Mouse (Mus musculus): ENCODE measurements around the gene Kng1. TPM values are rescaled to one million over a fixed set of nuclear protein-coding genes. Genes with fewer than 3 reads are reported as not detected.

Gene Kng1
- polyA plus RNA-seq, 1 experiment, result not detected

DNA sequence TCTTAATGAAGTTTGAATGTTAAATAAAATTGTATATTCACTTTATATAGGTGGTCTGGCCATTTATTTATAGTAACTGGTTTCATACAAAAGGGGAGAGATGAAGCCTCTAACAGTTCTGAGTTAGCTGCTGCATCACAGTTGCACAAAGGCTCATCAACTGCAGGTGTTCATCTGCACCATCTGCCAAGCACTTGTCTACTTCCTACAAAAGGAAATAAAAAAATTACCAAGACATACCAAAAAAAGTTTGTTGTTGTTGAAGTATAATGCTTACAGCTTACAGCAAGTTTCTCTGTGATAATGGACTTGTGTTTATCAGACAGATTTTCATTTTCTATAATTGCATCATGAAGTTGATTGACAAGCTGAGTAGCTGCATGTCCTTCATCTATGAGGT is 56.2 kb downstream of the Kng1 start:
- Histone ChIP-seq H3K4me1 (ENCODE audit: control insufficient read depth, insufficient read depth, low read length) (no peaks in the 10 kb centered on the region), H3K27ac (ENCODE audit: insufficient read depth, low read length) (no peak overlapping the region), H3K4me3 (ENCODE audit: insufficient read depth, low read length) (no peak overlapping the region)
- no peak for TF ChIP-seq POLR2A (IDR thresholded peaks at IDR 0.05; ENCODE audit: extremely low read depth, insufficient read depth, low read length)
- TF ChIP-seq CTCF (IDR thresholded peaks at IDR 0.05; ENCODE audit: extremely low read depth, insufficient read depth, low read length), result no peak

DNA sequence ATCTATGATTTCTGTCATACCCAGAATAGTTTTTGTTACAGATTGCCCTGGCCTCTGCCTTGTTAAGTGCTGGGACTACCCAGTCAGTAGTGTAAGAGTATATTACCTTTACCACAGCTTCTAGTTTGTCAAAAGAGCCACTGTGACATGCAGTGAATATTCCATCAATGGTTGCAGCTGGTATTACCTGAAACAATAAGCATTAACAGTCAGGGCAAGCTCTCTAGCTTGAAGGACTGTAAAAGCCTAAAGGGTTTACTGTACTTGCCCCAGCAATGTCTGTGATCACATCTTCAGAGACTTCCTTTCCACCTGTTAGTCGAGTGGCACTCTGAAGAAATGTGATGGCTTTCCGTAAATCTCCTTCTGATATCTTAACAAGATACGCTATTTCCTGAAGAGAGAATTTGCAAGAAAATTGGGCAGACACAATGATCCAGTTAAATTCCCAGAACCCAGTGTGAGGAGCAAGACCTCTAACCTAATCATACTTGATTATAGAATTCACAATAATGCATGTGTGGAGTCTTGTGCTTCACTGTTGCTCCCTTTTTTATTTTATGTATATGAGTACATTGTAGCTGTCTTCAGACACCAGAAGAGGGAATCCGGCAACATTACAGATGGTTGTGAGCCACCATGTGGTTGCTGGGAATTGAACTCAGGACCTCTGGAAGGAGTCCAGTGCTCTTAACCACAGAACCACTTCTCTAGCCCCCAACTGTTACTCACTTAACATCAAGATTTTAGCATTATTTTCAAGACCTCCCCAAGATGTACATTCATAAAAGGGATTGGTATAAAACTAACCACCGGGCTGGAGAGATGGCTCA is 56.9 kb downstream of the Kng1 start:
- H3K4me3 ChIP-seq (ENCODE audit: insufficient read depth, low read length), result no peak overlapping the region
- H3K4me1 ChIP-seq (ENCODE audit: control insufficient read depth, insufficient read depth, low read length), result no peaks in the 10 kb centered on the region
- no peak overlapping the region for H3K27ac ChIP-seq (ENCODE audit: insufficient read depth, low read length)
- no peak for TF ChIP-seq CTCF (IDR thresholded peaks at IDR 0.05; ENCODE audit: extremely low read depth, insufficient read depth, low read length)
- no peak for TF ChIP-seq POLR2A (IDR thresholded peaks at IDR 0.05; ENCODE audit: extremely low read depth, insufficient read depth, low read length)

DNA sequence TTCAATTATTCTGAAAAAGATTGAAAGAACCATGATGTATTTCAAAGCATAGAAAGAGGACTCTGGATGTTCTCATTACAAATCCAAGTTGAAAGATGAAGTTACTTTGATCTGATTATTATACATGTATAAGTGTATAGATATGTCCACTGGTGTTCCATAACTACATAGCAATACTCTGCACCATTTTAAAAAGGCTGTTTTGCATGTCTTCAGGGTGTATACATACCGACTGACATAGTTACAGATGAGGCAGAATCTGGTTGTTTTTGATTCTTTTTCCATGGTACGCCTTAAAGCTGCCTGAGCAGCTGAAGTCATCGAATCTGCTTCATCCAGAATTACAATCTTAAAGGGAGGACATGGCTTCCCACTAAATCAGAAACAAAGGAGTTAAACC is 57.8 kb downstream of the Kng1 start:
- TF ChIP-seq CTCF (IDR thresholded peaks at IDR 0.05; ENCODE audit: extremely low read depth, insufficient read depth, low read length), result no peak
- no peak for TF ChIP-seq POLR2A (IDR thresholded peaks at IDR 0.05; ENCODE audit: extremely low read depth, insufficient read depth, low read length)
- Histone ChIP-seq H3K27ac (ENCODE audit: insufficient read depth, low read length) (no peak overlapping the region), H3K4me1 (ENCODE audit: control insufficient read depth, insufficient read depth, low read length) (no peaks in the 10 kb centered on the region), H3K4me3 (ENCODE audit: insufficient read depth, low read length) (no peak overlapping the region)

DNA sequence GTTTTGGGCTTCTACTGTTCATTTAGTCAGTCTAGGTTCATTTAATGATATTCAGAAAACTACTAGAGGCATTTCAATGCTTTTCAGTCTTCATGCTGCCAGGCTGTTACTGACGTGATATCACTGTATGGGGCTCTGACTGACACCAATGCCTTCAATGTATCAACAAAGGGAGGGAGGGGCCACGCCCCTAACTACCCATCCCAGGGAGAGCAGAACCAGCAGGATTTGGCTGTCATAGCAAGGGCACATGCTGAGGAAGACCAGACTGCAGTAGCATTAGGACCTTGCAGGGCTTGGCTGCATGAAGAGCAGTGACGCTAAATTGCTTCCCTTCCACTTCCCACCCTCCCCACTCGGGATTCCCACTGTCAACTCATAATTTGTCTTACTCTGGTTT is 59.5 kb downstream of the Kng1 start:
- Histone ChIP-seq H3K4me3 (ENCODE audit: insufficient read depth, low read length) (no peak overlapping the region), H3K4me1 (ENCODE audit: control insufficient read depth, insufficient read depth, low read length) (no peaks in the 10 kb centered on the region), H3K27ac (ENCODE audit: insufficient read depth, low read length) (no peak overlapping the region)
- no peak for TF ChIP-seq POLR2A (IDR thresholded peaks at IDR 0.05; ENCODE audit: extremely low read depth, insufficient read depth, low read length)
- TF ChIP-seq CTCF (IDR thresholded peaks at IDR 0.05; ENCODE audit: extremely low read depth, insufficient read depth, low read length), result no peak

DNA sequence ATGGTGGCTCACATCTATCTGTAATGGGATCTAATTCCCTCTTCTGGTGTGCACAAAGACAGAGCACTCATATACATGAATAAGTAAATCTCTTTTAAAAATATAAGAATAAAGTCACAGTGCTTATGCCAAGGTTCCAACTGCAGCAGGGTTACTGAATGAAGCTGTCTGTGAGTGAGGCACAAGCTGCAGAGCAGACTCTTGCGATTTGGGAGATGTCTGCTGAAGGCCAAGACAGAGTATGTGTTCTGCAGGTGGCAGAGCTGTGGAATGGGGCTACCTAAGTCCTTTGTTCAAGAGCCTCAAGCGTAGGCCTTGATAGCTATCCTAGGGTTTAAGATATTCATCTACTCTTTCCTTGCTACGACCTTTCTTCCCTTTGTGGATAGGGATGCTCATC is 64.8 kb downstream of the Kng1 start:
- H3K4me3 ChIP-seq (ENCODE audit: insufficient read depth, low read length), result no peak overlapping the region
- TF ChIP-seq POLR2A (IDR thresholded peaks at IDR 0.05; ENCODE audit: extremely low read depth, insufficient read depth, low read length), result no peak
- TF ChIP-seq CTCF (IDR thresholded peaks at IDR 0.05; ENCODE audit: extremely low read depth, insufficient read depth, low read length), result no peak
- no peaks in the 10 kb centered on the region for H3K4me1 ChIP-seq (ENCODE audit: control insufficient read depth, insufficient read depth, low read length)
- no peak overlapping the region for H3K27ac ChIP-seq (ENCODE audit: insufficient read depth, low read length)

DNA sequence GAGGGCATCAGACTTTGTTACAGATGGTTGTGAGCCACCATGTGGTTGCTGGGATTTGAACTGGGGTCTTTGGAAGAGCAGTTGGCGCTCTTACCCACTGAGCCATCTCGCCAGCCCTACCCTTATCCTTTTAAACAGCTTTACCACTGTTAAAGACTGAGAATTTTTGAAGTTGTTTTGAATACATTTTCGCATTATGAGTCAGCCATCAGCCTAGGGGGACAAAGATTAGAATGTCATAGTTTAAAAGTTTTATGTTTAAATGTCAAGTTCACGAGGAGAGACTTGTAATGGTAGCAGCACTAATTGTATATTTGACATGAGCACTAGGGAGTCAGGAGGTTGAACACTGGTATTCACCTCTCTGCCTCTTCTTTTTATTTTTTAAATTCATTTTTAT is 65.4 kb downstream of the Kng1 start:
- H3K27ac ChIP-seq (ENCODE audit: insufficient read depth, low read length), result no peak overlapping the region
- no peak overlapping the region for H3K4me3 ChIP-seq (ENCODE audit: insufficient read depth, low read length)
- H3K4me1 ChIP-seq (ENCODE audit: control insufficient read depth, insufficient read depth, low read length), result no peaks in the 10 kb centered on the region
- TF ChIP-seq POLR2A (IDR thresholded peaks at IDR 0.05; ENCODE audit: extremely low read depth, insufficient read depth, low read length) (no peak), CTCF (IDR thresholded peaks at IDR 0.05; ENCODE audit: extremely low read depth, insufficient read depth, low read length) (no peak)

DNA sequence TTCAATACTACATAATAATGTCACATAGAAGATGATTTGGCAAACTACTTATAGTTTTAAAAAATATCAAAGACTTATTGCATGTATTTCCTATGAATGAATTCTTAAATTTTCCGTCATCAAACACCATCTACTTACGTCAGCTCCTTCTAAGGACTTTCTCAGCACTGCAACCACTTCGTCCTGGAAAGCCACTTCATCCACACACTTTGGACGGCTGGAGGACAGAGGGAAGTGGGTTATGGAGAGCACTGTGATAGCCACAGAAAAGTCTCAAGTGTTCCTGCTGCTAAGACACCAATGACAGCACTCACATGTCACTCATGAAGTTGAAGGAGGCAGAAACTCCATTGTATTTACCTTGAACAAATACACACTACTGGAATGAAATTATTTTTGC is 66.7 kb downstream of the Kng1 start:
- Histone ChIP-seq H3K27ac (ENCODE audit: insufficient read depth, low read length) (no peak overlapping the region), H3K4me3 (ENCODE audit: insufficient read depth, low read length) (no peak overlapping the region), H3K4me1 (ENCODE audit: control insufficient read depth, insufficient read depth, low read length) (peaks cover 3% of the 10 kb centered on the region; the same call in 1 of the 2 replicates)
- no peak for TF ChIP-seq CTCF (IDR thresholded peaks at IDR 0.05; ENCODE audit: extremely low read depth, insufficient read depth, low read length)

DNA sequence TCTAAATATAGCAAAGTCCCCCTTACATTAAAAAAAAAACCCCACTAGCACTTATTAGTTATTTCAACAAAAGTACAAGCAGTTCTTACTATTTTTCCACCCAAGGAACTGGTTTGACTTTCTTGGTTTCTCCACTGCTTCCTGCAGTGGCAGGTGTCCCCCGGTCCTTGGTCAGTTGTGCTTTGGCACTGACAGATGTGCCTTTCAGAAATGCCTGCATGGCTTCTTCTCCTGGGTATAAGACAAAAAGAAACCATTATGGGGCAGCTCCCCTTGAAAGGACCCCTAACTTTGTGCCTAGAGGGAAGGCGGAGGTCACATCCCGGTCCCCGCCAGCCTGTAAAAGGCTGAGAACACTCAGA is 69.6 kb downstream of the Kng1 start:
- H3K4me3 ChIP-seq (ENCODE audit: insufficient read depth, low read length), result peak overlapping the region; percentile 70
- peaks cover 3% of the 10 kb centered on the region; the same call in 1 of the 2 replicates for H3K4me1 ChIP-seq (ENCODE audit: control insufficient read depth, insufficient read depth, low read length)
- no peak for TF ChIP-seq CTCF (IDR thresholded peaks at IDR 0.05; ENCODE audit: extremely low read depth, insufficient read depth, low read length)
- TF ChIP-seq POLR2A (IDR thresholded peaks at IDR 0.05; ENCODE audit: extremely low read depth, insufficient read depth, low read length), result no peak
- no peak overlapping the region for H3K27ac ChIP-seq (ENCODE audit: insufficient read depth, low read length)

DNA sequence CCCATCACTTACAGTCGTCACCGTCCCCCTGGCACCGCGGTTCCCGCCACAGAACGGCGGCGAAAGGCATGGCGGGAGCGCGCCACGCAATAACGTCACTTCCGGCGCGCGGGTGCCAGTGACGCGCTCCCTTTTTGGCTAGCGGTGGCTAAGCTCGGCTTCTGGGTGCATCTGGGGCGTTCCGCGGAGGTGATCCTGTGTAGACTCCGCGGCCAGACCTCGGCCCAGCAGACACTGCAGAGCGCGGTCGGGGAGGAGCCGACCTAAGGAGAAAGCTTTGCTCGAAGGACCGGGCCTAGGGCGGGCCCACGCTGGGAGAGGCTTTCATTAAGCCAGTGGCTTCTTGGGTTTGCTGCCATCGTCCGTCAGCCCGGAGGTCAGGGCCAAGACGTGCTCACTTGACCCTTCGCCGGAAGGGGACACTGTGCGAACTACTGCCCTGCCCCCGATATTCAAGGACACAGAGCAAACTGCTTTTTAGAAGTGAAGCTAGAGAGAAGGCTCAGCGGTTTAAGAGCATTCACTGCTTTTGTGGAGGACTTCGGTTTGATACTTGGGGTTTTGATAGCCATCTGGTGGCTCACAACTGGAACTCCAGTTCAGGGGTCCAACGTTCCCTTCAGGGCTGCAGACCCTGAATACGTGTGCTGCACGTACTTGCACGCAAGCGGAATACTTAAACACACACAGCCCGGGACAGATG is 70.2 kb downstream of the Kng1 start, which contains the start of gene Rfc4:
TSS of gene Rfc4 (minus strand) at position 65 of the 703 bp plus-strand sequence.
- peak within 1 kb of the TSS; percentile 70 for H3K4me3 ChIP-seq (ENCODE audit: insufficient read depth, low read length)
- TF ChIP-seq CTCF (IDR thresholded peaks at IDR 0.05; ENCODE audit: extremely low read depth, insufficient read depth, low read length) (0 out of 2 replicates have a peak, but pooled peaks have one; percentile 12), POLR2A (IDR thresholded peaks at IDR 0.05; ENCODE audit: extremely low read depth, insufficient read depth, low read length) (peak; percentile 79; the same call in 1 of the 2 replicates)
- H3K27ac ChIP-seq (ENCODE audit: insufficient read depth, low read length), result peak within 1 kb of the TSS; percentile 99

DNA sequence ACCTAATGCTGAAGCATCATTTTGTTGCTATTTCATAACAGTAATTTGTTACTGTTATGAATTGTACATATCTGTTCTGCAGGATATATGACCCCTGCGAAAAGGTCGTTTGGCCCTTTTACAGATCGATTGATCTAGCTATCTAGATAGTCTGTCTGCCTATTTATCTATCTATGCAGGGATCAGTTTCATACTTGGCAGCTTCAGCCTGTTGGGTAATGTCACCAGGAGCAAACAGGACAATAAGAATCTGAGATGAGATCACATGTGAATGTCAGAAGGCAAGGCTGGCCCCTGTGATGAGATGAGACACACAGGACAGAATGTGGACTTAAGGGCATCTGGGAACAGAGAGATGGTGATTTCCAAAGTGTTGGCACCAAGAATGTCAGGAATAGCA is 72.6 kb downstream of the Kng1 start:
- Histone ChIP-seq H3K27ac (ENCODE audit: insufficient read depth, low read length) (no peak overlapping the region), H3K4me3 (ENCODE audit: insufficient read depth, low read length) (no peak overlapping the region), H3K4me1 (ENCODE audit: control insufficient read depth, insufficient read depth, low read length) (peaks cover 3% of the 10 kb centered on the region; the same call in 1 of the 2 replicates)
- no peak for TF ChIP-seq CTCF (IDR thresholded peaks at IDR 0.05; ENCODE audit: extremely low read depth, insufficient read depth, low read length)
- no peak for TF ChIP-seq POLR2A (IDR thresholded peaks at IDR 0.05; ENCODE audit: extremely low read depth, insufficient read depth, low read length)

More for the DNA sequence above, 70.2 kb downstream of the Kng1 start, which contains the start of gene Rfc4:
- peaks cover 3% of the 10 kb centered on the region; the same call in 1 of the 2 replicates for H3K4me1 ChIP-seq (ENCODE audit: control insufficient read depth, insufficient read depth, low read length)

Other genes with a start within 250 kb of the Kng1 start
- 0.33 TPM in 1 of 2 replicates, not detected in the other for gene Crygs, start 246.3 kb upstream of the Kng1 start, polyA plus RNA-seq (2012; rRNA removed)
- 17.4 and 17.7 TPM in 2 replicates for gene Tbccd1, start 200.2 kb upstream of the Kng1 start, polyA plus RNA-seq (2012; rRNA removed)
- 40.3 and 41.8 TPM in 2 replicates for gene Dnajb11, start 200.0 kb upstream of the Kng1 start, polyA plus RNA-seq (2012; rRNA removed)
- gene Ahsg, start 166.6 kb upstream of the Kng1 start, polyA plus RNA-seq (2012; rRNA removed), result 0.23 TPM in 1 of 2 replicates, not detected in the other
- gene Fetub, start 139.5 kb upstream of the Kng1 start, polyA plus RNA-seq (2012; rRNA removed), result 0.13 and 0.19 TPM in 2 replicates
- not detected in 2 replicates for gene Hrg, start 106.8 kb upstream of the Kng1 start, polyA plus RNA-seq (2012; rRNA removed)
- not detected in 2 replicates for gene Kng2, start 28.4 kb upstream of the Kng1 start, polyA plus RNA-seq (2012; rRNA removed)
- gene Eif4a2, start 49.6 kb downstream of the Kng1 start, polyA plus RNA-seq (2012; rRNA removed), result 673 and 704 TPM in 2 replicates
- gene Rfc4, start 69.9 kb downstream of the Kng1 start, polyA plus RNA-seq (2012; rRNA removed), result 1.1 and 1.3 TPM in 2 replicates
- gene Adipoq, start 88.7 kb downstream of the Kng1 start, polyA plus RNA-seq (2012; rRNA removed), result 0.15 TPM in 1 of 2 replicates, not detected in the other
- 13.3 and 13.5 TPM in 2 replicates for gene St6gal1, start 166.9 kb downstream of the Kng1 start, polyA plus RNA-seq (2012; rRNA removed)

Data from cortical plate, adult 2 months (tissue).